Comparison of ENCODE assay signal across 8 mouse cellular contexts in genomic region chrX:101639741-101640166, GRCm38 (mm10). TPM values are rescaled to one million over a fixed set of nuclear protein-coding genes. Genes with fewer than 3 reads are reported as not detected.
DNase-seq lines count a peak whose midpoint lies in the region; ATAC-seq and TF ChIP-seq lines count a peak whose summit lies in the region.

Gene Ogt (plus strand): TSS chrX:101640060.

- WGBS in forebrain, embryonic 15.5 days = 12% methylated on average over 24 of the region's 24 CpGs
- 18% methylated on average over 24 of the region's 24 CpGs for WGBS in lung, adult 2 months

- H3K36me3 ChIP-seq in ES-E14 (ENCODE audit: control insufficient read depth, insufficient read depth, low read length, poor library complexity, severe bottlenecking) = peaks cover 3% of the 10 kb centered on the region; the same call in 1 of the 2 replicates
- H3K36me3 ChIP-seq in forebrain, embryonic 15.5 days = no peaks in the 10 kb centered on the region

- TF ChIP-seq POLR2A in lung, adult 2 months (IDR thresholded peaks at IDR 0.05; ENCODE audit: borderline replicate concordance, extremely low read depth, low read depth, low read length) = peak; percentile 58; the same call in 1 of the 2 replicates

- ATAC-seq in forebrain, embryonic 15.5 days (replicated peaks) = peak; percentile 96
- ATAC-seq in neutrophil, adult 5-6 weeks (ENCODE audit: extremely low read depth, insufficient number of reproducible peaks, low FRiP score, poor library complexity, severe bottlenecking) = peak; percentile 100

- intact Hi-C loops in heart, postnatal 25 days (cut with DNase I) = no loop called here

- H3K4me1 ChIP-seq in ES-E14 (ENCODE audit: control insufficient read depth in 2 of 2, insufficient read depth in 2 of 2, low read length in 2 of 2, poor library complexity in 1 of 2) = peaks cover 1 to 14% of the 10 kb centered on the region in 2 experiments; a peak in 3 of 4 replicates
- H3K4me1 ChIP-seq in forebrain, embryonic 15.5 days = peaks cover 10% of the 10 kb centered on the region
- H3K4me1 ChIP-seq in lung, adult 2 months (ENCODE audit: control insufficient read depth, insufficient read depth, low read length) = 0 out of 2 replicates have a peak, but pooled peaks cover 2% of the 10 kb centered on the region

- TF ChIP-seq CTCF in lung, adult 2 months (IDR thresholded peaks at IDR 0.05; ENCODE audit: insufficient read depth, low read length) = no peak

- H3K27ac ChIP-seq in ES-E14 (ENCODE audit: insufficient read depth, low read depth, low read length, poor library complexity, severe bottlenecking) = peak within 1 kb of the TSS; percentile 88
- peak within 1 kb of the TSS; percentile 94 for H3K27ac ChIP-seq in forebrain, embryonic 15.5 days (replicated peaks)

- peak; percentile 71 for DNase-seq in ES-E14 (ENCODE audit: low read depth, low spot score)
- DNase-seq in cerebellum, adult 11-12 months = peak; percentile 90
- DNase-seq in heart, postnatal 25 days (ENCODE audit: low spot score) = peak; percentile 83
- DNase-seq in layer of hippocampus, adult 18-20 months (ENCODE audit: low spot score in 2 of 2) = peak; percentile 75 to 95
- DNase-seq in lung, adult 2 months = peak; percentile 85
- peak; percentile 73 to 89 for DNase-seq in thymus, adult 18-20 months

- peak within 1 kb of the TSS; percentile 84 to 88 for H3K4me3 ChIP-seq in ES-E14 (ENCODE audit: insufficient read depth in 1 of 2, low read depth in 1 of 2, low read length in 2 of 2, poor library complexity in 1 of 2, severe bottlenecking in 1 of 2)
- H3K4me3 ChIP-seq in forebrain, embryonic 15.5 days = peak within 1 kb of the TSS; percentile 73
- H3K4me3 ChIP-seq in lung, adult 2 months (replicated peaks; ENCODE audit: extremely low read depth, low read depth, low read length) = peak within 1 kb of the TSS; percentile 91

- no peaks in the 10 kb centered on the region for H3K27me3 ChIP-seq in forebrain, embryonic 15.5 days

- H3K9ac ChIP-seq in ES-E14 (ENCODE audit: insufficient read depth, low read depth, low read length, poor library complexity, severe bottlenecking) = peak within 1 kb of the TSS; percentile 91
- peak within 1 kb of the TSS; percentile 72 for H3K9ac ChIP-seq in forebrain, embryonic 15.5 days (replicated peaks)

- in situ Hi-C loops in ES-E14 (cut with MboI; ENCODE audit: low sequenced_read_pairs in 2 of 2, unreplicated experiment in 2 of 2) = no loop called here

- H3K4me2 ChIP-seq in forebrain, embryonic 15.5 days (replicated peaks) = peak within 1 kb of the TSS; percentile 45

- H3K9me3 ChIP-seq in ES-E14 (ENCODE audit: control insufficient read depth, insufficient read depth, low read depth, low read length) = no peaks in the 10 kb centered on the region
- H3K9me3 ChIP-seq in forebrain, embryonic 15.5 days = no peaks in the 10 kb centered on the region

TF ChIP-seq in ES-E14, 5 proteins besides CTCF, POLR2A, EP300 and RAD21:
- no peak for TF ChIP-seq HCFC1 (IDR thresholded peaks at IDR 0.05; ENCODE audit: borderline replicate concordance, insufficient read depth, low read length)
- peak; percentile 19; the same call in 1 of the 2 replicates for TF ChIP-seq MAFK (IDR thresholded peaks at IDR 0.05; ENCODE audit: insufficient read depth, low read depth, low read length)
- peak; percentile 95 for TF ChIP-seq ZNF384 (IDR thresholded peaks at IDR 0.05; ENCODE audit: low read depth, low read length)
- peak; percentile 93 for TF ChIP-seq CHD2 (IDR thresholded peaks at IDR 0.05; ENCODE audit: low read depth, low read length)
- no peak for TF ChIP-seq ZC3H11A (IDR thresholded peaks at IDR 0.05; ENCODE audit: borderline replicate concordance, low read depth, low read length)

RNA-seq across cellular contexts. Expression of gene Ogt, which starts in this region (rescaled TPM):
- total RNA-seq in ES-E14 (2012; rRNA removed) = 76.5 and 99.5 TPM in 2 replicates
- polyA plus RNA-seq in forebrain, embryonic 15.5 days (2015; fragmentation: Nextera tagmentation; extraction: Ambion mirVana) = 231 and 232 TPM in 2 replicates
- total RNA-seq in heart, postnatal 25 days (2021) = 10 to 100 TPM; 56.0 to 62.5 TPM
- 100 to 1,000 TPM; 195 to 213 TPM for total RNA-seq in layer of hippocampus, adult 18-20 months (2021)
- 59.0 and 107 TPM in 2 replicates for polyA plus RNA-seq in lung, adult 2 months (2012; rRNA removed)
- total RNA-seq in neutrophil, adult 5-6 weeks (2017) = 335 and 336 TPM in 2 replicates

Comparison
In these comparisons a context has a peak if more than half of its experiments do, and no peak if none do; other contexts are left out.
1. Peak in every context shown above with its lines: DNase-seq, ATAC-seq, H3K4me3 ChIP-seq and H3K27ac ChIP-seq.